Mouse (Mus musculus) heart, adult 11 months (tissue): ENCODE measurements around the gene Gm45716.

ENCODE experiments used
- DNase-seq: peaks from one replicate; pipeline ENCODE4 v3.0.0; 2022

Gene Gm45716

GRCm38 (mm10) chr11:90220022-90220645 is 32.7 kb downstream of the Gm45716 start:
- DNase-seq, result peak; percentile 82

GRCm38 (mm10) chr11:90220750-90221149 is 33.3 kb downstream of the Gm45716 start:
- no peak for DNase-seq

- DNase-seq, result peak; percentile 95
Measured at GRCm38 (mm10) chr11:90224914-90225470, 37.5 kb downstream of the Gm45716 start.

- DNase-seq, result no peak
Measured at GRCm38 (mm10) chr11:90227000-90227922, 39.8 kb downstream of the Gm45716 start.

GRCm38 (mm10) chr11:90228251-90228949 is 40.9 kb downstream of the Gm45716 start:
- peak; percentile 63 for DNase-seq

GRCm38 (mm10) chr11:90229800-90230199 is 42.3 kb downstream of the Gm45716 start:
- peak; percentile 70 for DNase-seq

- DNase-seq, result peak; percentile 91
Measured at GRCm38 (mm10) chr11:90230671-90231070, 43.2 kb downstream of the Gm45716 start.

GRCm38 (mm10) chr11:90231631-90232030 is 44.1 kb downstream of the Gm45716 start:
- DNase-seq, result peak; percentile 7

- peak; percentile 23 for DNase-seq
Measured at GRCm38 (mm10) chr11:90232685-90233084, 45.2 kb downstream of the Gm45716 start.

- no peak for DNase-seq
Measured at GRCm38 (mm10) chr11:90235221-90235620, 47.7 kb downstream of the Gm45716 start.

GRCm38 (mm10) chr11:90237616-90238015 is 50.1 kb downstream of the Gm45716 start:
- DNase-seq, result peak; percentile 65

GRCm38 (mm10) chr11:90238657-90239056 is 51.2 kb downstream of the Gm45716 start:
- DNase-seq, result peak; percentile 18

- DNase-seq, result peak; percentile 91
Measured at GRCm38 (mm10) chr11:90240652-90241330, 53.3 kb downstream of the Gm45716 start.

- DNase-seq, result peak; percentile 39
Measured at GRCm38 (mm10) chr11:90241874-90242273, 54.4 kb downstream of the Gm45716 start.

GRCm38 (mm10) chr11:90243300-90243699 is 55.8 kb downstream of the Gm45716 start:
- no peak for DNase-seq

- DNase-seq, result no peak
Measured at GRCm38 (mm10) chr11:90245630-90246029, 58.1 kb downstream of the Gm45716 start.

GRCm38 (mm10) chr11:90246676-90247075 is 59.2 kb downstream of the Gm45716 start:
- no peak for DNase-seq

GRCm38 (mm10) chr11:90247793-90248192 is 60.3 kb downstream of the Gm45716 start:
- DNase-seq, result no peak

GRCm38 (mm10) chr11:90249025-90249650 is 61.7 kb downstream of the Gm45716 start, which contains the start of gene Mmd:
Gene Mmd, plus strand, starts transcription at chr11:90249456.
- peak; percentile 100 for DNase-seq

- DNase-seq, result no peak
Measured at GRCm38 (mm10) chr11:90249701-90250141, 62.2 kb downstream of the Gm45716 start.

GRCm38 (mm10) chr11:90250189-90250588 is 62.7 kb downstream of the Gm45716 start:
- DNase-seq, result peak; percentile 92

GRCm38 (mm10) chr11:90250730-90251129 is 63.2 kb downstream of the Gm45716 start:
- DNase-seq, result no peak
